Comparison of ENCODE assay signal across 8 mouse cellular contexts in genomic region chr19:24281288-24281980, GRCm38 (mm10). TPM values are rescaled to one million over a fixed set of nuclear protein-coding genes. Genes with fewer than 3 reads are reported as not detected.
DNase-seq lines count a peak whose midpoint lies in the region; ATAC-seq and TF ChIP-seq lines count a peak whose summit lies in the region.

No protein-coding gene starts in this region.

- peak overlapping the region; percentile 93 for H3K4me2 ChIP-seq in lung, embryonic 14.5 days
- H3K4me2 ChIP-seq in forebrain, embryonic 14.5 days (ENCODE audit: low read length) = peak overlapping the region; percentile 75
- H3K4me2 ChIP-seq in liver, embryonic 12.5 days = peak overlapping the region; percentile 89
- peak overlapping the region; percentile 74 for H3K4me2 ChIP-seq in stomach, embryonic 16.5 days (ENCODE audit: low read depth, low read length)

- H3K9me3 ChIP-seq in lung, embryonic 14.5 days (ENCODE audit: low read depth, low read length) = no peaks in the 10 kb centered on the region
- no peaks in the 10 kb centered on the region for H3K9me3 ChIP-seq in forebrain, embryonic 14.5 days (replicated peaks; ENCODE audit: control insufficient read depth, low read length)
- H3K9me3 ChIP-seq in liver, embryonic 12.5 days (replicated peaks) = no peaks in the 10 kb centered on the region
- H3K9me3 ChIP-seq in stomach, embryonic 16.5 days (replicated peaks; ENCODE audit: control insufficient read depth, low read length) = no peaks in the 10 kb centered on the region

- 0 out of 2 replicates have a peak, but pooled peaks cover 4% of the 10 kb centered on the region for H3K4me1 ChIP-seq in lung, embryonic 14.5 days (ENCODE audit: insufficient read depth)
- H3K4me1 ChIP-seq in forebrain, embryonic 14.5 days (ENCODE audit: control insufficient read depth, insufficient read depth, low read length) = peaks cover 4% of the 10 kb centered on the region; the same call in 1 of the 2 replicates
- peaks cover 43% of the 10 kb centered on the region for H3K4me1 ChIP-seq in liver, embryonic 12.5 days
- peaks cover 8% of the 10 kb centered on the region; the same call in 1 of the 2 replicates for H3K4me1 ChIP-seq in stomach, embryonic 16.5 days (ENCODE audit: control insufficient read depth, insufficient read depth, low read length)

- peak overlapping the region; percentile 64; the same call in 1 of the 2 replicates for H3K4me3 ChIP-seq in lung, embryonic 14.5 days (ENCODE audit: low read depth, low read length)
- H3K4me3 ChIP-seq in forebrain, embryonic 14.5 days (ENCODE audit: low read depth, low read length) = 0 out of 2 replicates have a peak overlapping the region, but pooled peaks have one; percentile 60
- peak overlapping the region; percentile 72 for H3K4me3 ChIP-seq in liver, embryonic 12.5 days
- H3K4me3 ChIP-seq in stomach, embryonic 16.5 days (replicated peaks; ENCODE audit: low read length) = peak overlapping the region; percentile 63; the same call in 1 of the 2 replicates

- H3K27ac ChIP-seq in lung, embryonic 14.5 days (ENCODE audit: low read depth) = no peak overlapping the region
- H3K27ac ChIP-seq in forebrain, embryonic 14.5 days (ENCODE audit: low read depth, low read length) = no peak overlapping the region
- peak overlapping the region; percentile 96 for H3K27ac ChIP-seq in liver, embryonic 12.5 days
- no peak overlapping the region for H3K27ac ChIP-seq in stomach, embryonic 16.5 days (ENCODE audit: low read length)

- TF ChIP-seq CTCF in lung, embryonic 14.5 days (IDR thresholded peaks at IDR 0.05; ENCODE audit: low read depth) = no peak

- no peaks in the 10 kb centered on the region for H3K27me3 ChIP-seq in lung, embryonic 14.5 days (ENCODE audit: insufficient read depth, low read length)
- no peaks in the 10 kb centered on the region for H3K27me3 ChIP-seq in forebrain, embryonic 14.5 days (replicated peaks; ENCODE audit: control insufficient read depth, insufficient read depth, low read length)
- no peaks in the 10 kb centered on the region for H3K27me3 ChIP-seq in liver, embryonic 12.5 days (replicated peaks)
- H3K27me3 ChIP-seq in stomach, embryonic 16.5 days (ENCODE audit: control insufficient read depth, insufficient read depth, low read length) = no peaks in the 10 kb centered on the region

- no peaks in the 10 kb centered on the region for H3K36me3 ChIP-seq in lung, embryonic 14.5 days (ENCODE audit: insufficient read depth)
- H3K36me3 ChIP-seq in forebrain, embryonic 14.5 days (ENCODE audit: control insufficient read depth, insufficient read depth, low read length) = no peaks in the 10 kb centered on the region
- H3K36me3 ChIP-seq in liver, embryonic 12.5 days = peaks cover 22% of the 10 kb centered on the region
- no peaks in the 10 kb centered on the region for H3K36me3 ChIP-seq in stomach, embryonic 16.5 days (ENCODE audit: control insufficient read depth, insufficient read depth, low read length)

- DNase-seq in lung, embryonic 14.5 days = no peak
- DNase-seq in lung, postnatal 14 days = no peak
- no peak for DNase-seq in forebrain, embryonic 14.5 days (ENCODE audit: low spot score)
- no peak for DNase-seq in adrenal gland, postnatal 4 days (ENCODE audit: low spot score in 2 of 2)
- no peak for DNase-seq in adrenal gland, postnatal 10 days
- no peak for DNase-seq in urinary bladder, postnatal 25 days (ENCODE audit: low spot score)

- WGBS in lung, embryonic 14.5 days = 58% methylated on average over 7 of the region's 7 CpGs
- WGBS in forebrain, embryonic 14.5 days = 75% methylated on average over 7 of the region's 7 CpGs
- 27% methylated on average over 7 of the region's 7 CpGs for WGBS in liver, embryonic 12.5 days (ENCODE audit: insufficient replicate concordance)
- 60% methylated on average over 7 of the region's 7 CpGs for WGBS in stomach, embryonic 16.5 days

- H3K9ac ChIP-seq in lung, embryonic 14.5 days = no peak overlapping the region
- H3K9ac ChIP-seq in forebrain, embryonic 14.5 days (ENCODE audit: low read length) = no peak overlapping the region
- H3K9ac ChIP-seq in liver, embryonic 12.5 days = peak overlapping the region; percentile 90
- no peak overlapping the region for H3K9ac ChIP-seq in stomach, embryonic 16.5 days (ENCODE audit: low read length)

- 0 out of 2 replicates have a peak, but pooled peaks have one; percentile 27 for ATAC-seq in lung, embryonic 14.5 days (ENCODE audit: insufficient read depth)
- no peak for ATAC-seq in forebrain, embryonic 14.5 days
- ATAC-seq in liver, embryonic 12.5 days = no peak
- no peak for ATAC-seq in stomach, embryonic 16.5 days (ENCODE audit: insufficient read depth, low FRiP score)

RNA-seq across cellular contexts. Expression of gene Fxn, which starts 1.0 kb away (rescaled TPM):
- 51.2 and 52.9 TPM in 2 replicates for polyA plus RNA-seq in lung, embryonic 14.5 days (2014; fragmentation: Nextera tagmentation; extraction: Ambion mirVana)
- polyA plus RNA-seq in forebrain, embryonic 14.5 days (2014; fragmentation: Nextera tagmentation; extraction: Ambion mirVana) = 40.5 and 47.9 TPM in 2 replicates
- polyA plus RNA-seq in liver, embryonic 12.5 days (2016; fragmentation: Nextera tagmentation; extraction: Ambion mirVana) = 67.9 and 73.6 TPM in 2 replicates
- 32.5 and 40.2 TPM in 2 replicates for polyA plus RNA-seq in stomach, embryonic 16.5 days (2015; fragmentation: Nextera tagmentation; extraction: Ambion mirVana)
- 10 to 100 TPM; 24.3 to 24.4 TPM for total RNA-seq in adrenal gland, postnatal 4 days (2021)
- 10 to 100 TPM; 18.0 to 22.1 TPM for total RNA-seq in adrenal gland, postnatal 10 days (2021)

RNA-seq across cellular contexts. Expression of gene Tjp2, which starts 56.6 kb away (rescaled TPM):
- 38.5 and 40.0 TPM in 2 replicates for polyA plus RNA-seq in lung, embryonic 14.5 days (2014; fragmentation: Nextera tagmentation; extraction: Ambion mirVana)
- polyA plus RNA-seq in forebrain, embryonic 14.5 days (2014; fragmentation: Nextera tagmentation; extraction: Ambion mirVana) = 9.0 and 11.6 TPM in 2 replicates
- polyA plus RNA-seq in liver, embryonic 12.5 days (2016; fragmentation: Nextera tagmentation; extraction: Ambion mirVana) = 8.7 and 9.1 TPM in 2 replicates
- polyA plus RNA-seq in stomach, embryonic 16.5 days (2015; fragmentation: Nextera tagmentation; extraction: Ambion mirVana) = 30.4 and 31.1 TPM in 2 replicates
- total RNA-seq in adrenal gland, postnatal 4 days (2021) = 10 to 100 TPM; 14.5 to 17.3 TPM
- 10 to 100 TPM; 11.9 to 14.9 TPM for total RNA-seq in adrenal gland, postnatal 10 days (2021)
